In the genomic region with DNA sequence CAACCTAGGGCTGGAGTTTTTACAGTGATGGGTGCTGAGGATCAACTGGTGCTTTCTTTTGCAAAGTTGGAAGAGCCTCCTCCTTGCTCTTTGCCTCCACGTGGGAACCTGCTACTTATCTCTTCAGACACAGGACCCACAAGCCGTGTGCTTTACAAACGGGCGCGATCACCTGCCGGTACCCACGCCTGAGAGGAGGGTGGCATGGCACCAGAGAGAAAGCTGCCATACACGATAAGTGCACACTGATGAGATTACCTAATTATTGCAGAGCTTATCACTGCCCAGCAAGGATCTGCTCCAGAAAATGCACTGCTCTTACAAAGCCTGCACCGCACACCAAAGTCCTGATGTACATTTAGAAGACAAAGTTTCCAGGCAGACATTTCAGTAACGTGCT, we compare ENCODE assay signal across 15 mouse cellular contexts.
DNase-seq lines count a peak whose midpoint lies in the region; ATAC-seq and TF ChIP-seq lines count a peak whose summit lies in the region.
"Had no signal": no experiment of that assay in that cellular context is flagged by ENCODE, and none has a peak within 500 bp of the region (broad histone marks: within the 10 kb centered on the region; RNA-seq: fewer than 3 reads in every experiment).

No protein-coding gene starts in this region.

- ATAC-seq in kidney, embryonic 14.5 days (ENCODE audit: low FRiP score, low TSS enrichment): 0 out of 2 replicates have a peak, but pooled peaks have one; percentile 36
- peak; percentile 99 for ATAC-seq in liver, embryonic 11.5 days (replicated peaks; ENCODE audit: low FRiP score)
- ATAC-seq in hindbrain, embryonic 13.5 days (ENCODE audit: low FRiP score): no peak
- ATAC-seq: forebrain, embryonic 14.5 days; hindbrain, postnatal 0 days had no signal

- intact Hi-C loops in left cerebral cortex, postnatal 4 days (cut with DNase I): no loop called here

- TF ChIP-seq CTCF in bone marrow, adult 2 months (IDR thresholded peaks at IDR 0.05; ENCODE audit: control insufficient read depth, insufficient read depth, low read length): no peak

- no peak overlapping the region for H3K27ac ChIP-seq in kidney, embryonic 14.5 days (ENCODE audit: low read depth, low read length)
- H3K27ac ChIP-seq in bone marrow, adult 2 months (ENCODE audit: control insufficient read depth, insufficient read depth, low read depth, low read length, poor library complexity): 0 out of 2 replicates have a peak overlapping the region, but pooled peaks have one; percentile 1
- H3K27ac ChIP-seq in liver, embryonic 11.5 days (ENCODE audit: low read depth, low read length): peak overlapping the region; percentile 66
- H3K27ac ChIP-seq in hindbrain, embryonic 13.5 days: no peak overlapping the region
- H3K27ac ChIP-seq: hindbrain, postnatal 0 days; limb, embryonic 13.5 days; neural tube, embryonic 15.5 days had no signal

- H3K27me3 ChIP-seq in kidney, embryonic 14.5 days (ENCODE audit: control insufficient read depth, insufficient read depth, low read length): no peaks in the 10 kb centered on the region
- no peaks in the 10 kb centered on the region for H3K27me3 ChIP-seq in liver, embryonic 11.5 days (replicated peaks; ENCODE audit: control insufficient read depth, insufficient read depth, low read length)
- no peaks in the 10 kb centered on the region for H3K27me3 ChIP-seq in hindbrain, embryonic 13.5 days
- H3K27me3 ChIP-seq: limb, embryonic 13.5 days; neural tube, embryonic 15.5 days had no signal

- H3K9me3 ChIP-seq in kidney, embryonic 14.5 days (ENCODE audit: control insufficient read depth, low read length): peaks cover 6% of the 10 kb centered on the region; the same call in 1 of the 2 replicates
- no peaks in the 10 kb centered on the region for H3K9me3 ChIP-seq in liver, embryonic 11.5 days (ENCODE audit: control insufficient read depth, low read length)
- no peaks in the 10 kb centered on the region for H3K9me3 ChIP-seq in hindbrain, embryonic 13.5 days
- H3K9me3 ChIP-seq: neural tube, embryonic 15.5 days had no signal

- H3K36me3 ChIP-seq in kidney, embryonic 14.5 days (ENCODE audit: control insufficient read depth, insufficient read depth, low read length): no peaks in the 10 kb centered on the region
- no peaks in the 10 kb centered on the region for H3K36me3 ChIP-seq in liver, embryonic 11.5 days (ENCODE audit: control insufficient read depth, insufficient read depth, low read length)
- no peaks in the 10 kb centered on the region for H3K36me3 ChIP-seq in hindbrain, embryonic 13.5 days
- H3K36me3 ChIP-seq: limb, embryonic 13.5 days; neural tube, embryonic 15.5 days had no signal

- 86% methylated on average over 10 of the region's 10 CpGs for WGBS in kidney, embryonic 14.5 days
- WGBS in bone marrow, adult 2 months: 58% methylated on average over 10 of the region's 10 CpGs
- WGBS in liver, embryonic 11.5 days: 60% methylated on average over 10 of the region's 10 CpGs
- 88% methylated on average over 10 of the region's 10 CpGs for WGBS in hindbrain, embryonic 13.5 days

- peaks cover 2% of the 10 kb centered on the region; the same call in 1 of the 2 replicates for H3K4me1 ChIP-seq in kidney, embryonic 14.5 days (ENCODE audit: control insufficient read depth, insufficient read depth, low read length)
- peaks cover 1% of the 10 kb centered on the region; the same call in 1 of the 2 replicates for H3K4me1 ChIP-seq in bone marrow, adult 2 months (ENCODE audit: control insufficient read depth, insufficient read depth, low read length)
- peaks cover 5% of the 10 kb centered on the region for H3K4me1 ChIP-seq in liver, embryonic 11.5 days (replicated peaks; ENCODE audit: control insufficient read depth, insufficient read depth, low read length)
- peaks cover 9% of the 10 kb centered on the region; the same call in 1 of the 2 replicates for H3K4me1 ChIP-seq in hindbrain, embryonic 13.5 days (replicated peaks)

- no peak for TF ChIP-seq POLR2A in bone marrow, adult 2 months (IDR thresholded peaks at IDR 0.05; ENCODE audit: borderline replicate concordance, control insufficient read depth, low read depth, low read length)

- H3K4me2 ChIP-seq in kidney, embryonic 14.5 days (replicated peaks; ENCODE audit: low read depth, low read length): no peak overlapping the region
- peak overlapping the region; percentile 18; the same call in 1 of the 2 replicates for H3K4me2 ChIP-seq in liver, embryonic 11.5 days
- H3K4me2 ChIP-seq in hindbrain, embryonic 13.5 days: no peak overlapping the region
- H3K4me2 ChIP-seq: limb, embryonic 13.5 days; neural tube, embryonic 15.5 days had no signal

- no peak for DNase-seq in kidney, postnatal 14 days
- DNase-seq in liver, embryonic 11.5 days (ENCODE audit: low spot score): peak; percentile 45
- peak; percentile 33 to 34 for DNase-seq in spleen, postnatal 14 days (ENCODE audit: low spot score in 2 of 2)
- DNase-seq in left cerebral cortex, postnatal 4 days: no peak
- DNase-seq in urinary bladder, adult 18-20 months (ENCODE audit: low spot score in 2 of 2): no peak
- DNase-seq: cerebellum, postnatal 10 days; gastrocnemius, postnatal 25 days; kidney, postnatal 25 days had no signal

- H3K4me3 ChIP-seq in kidney, embryonic 14.5 days (ENCODE audit: low read length): no peak overlapping the region
- H3K4me3 ChIP-seq in bone marrow, adult 2 months (replicated peaks; ENCODE audit: control insufficient read depth, low read depth, low read length): no peak overlapping the region
- no peak overlapping the region for H3K4me3 ChIP-seq in liver, embryonic 11.5 days (ENCODE audit: low read depth, low read length)
- H3K4me3 ChIP-seq in hindbrain, embryonic 13.5 days: no peak overlapping the region
- H3K4me3 ChIP-seq: limb, embryonic 13.5 days; neural tube, embryonic 15.5 days had no signal

- no peak overlapping the region for H3K9ac ChIP-seq in kidney, embryonic 14.5 days (ENCODE audit: low read depth, low read length)
- no peak overlapping the region for H3K9ac ChIP-seq in liver, embryonic 11.5 days (ENCODE audit: low read depth, low read length)
- H3K9ac ChIP-seq in hindbrain, embryonic 13.5 days: no peak overlapping the region
- H3K9ac ChIP-seq: limb, embryonic 13.5 days; neural tube, embryonic 15.5 days had no signal

Comparison
In these comparisons a context has a peak if more than half of its experiments do, and no peak if none do; other contexts are left out.
1. H3K27ac ChIP-seq: peak in bone marrow, adult 2 months (single experiment) and liver, embryonic 11.5 days (single experiment); none in kidney, embryonic 14.5 days (single experiment) and hindbrain, embryonic 13.5 days (single experiment).
2. DNase-seq: peak in liver, embryonic 11.5 days (single experiment) and spleen, postnatal 14 days (2 of 2); none in kidney, postnatal 14 days (single experiment), left cerebral cortex, postnatal 4 days (single experiment) and urinary bladder, adult 18-20 months (0 of 2).